Mouse (Mus musculus) stomach, postnatal 0 days (tissue): ENCODE measurements around the gene Slc13a2. TPM values are rescaled to one million over a fixed set of nuclear protein-coding genes. Genes with fewer than 3 reads are reported as not detected.

ENCODE experiments used
- ATAC-seq: fragments of 200-750 bp; cut with Nextera tagmentation; 2 replicates; pipeline ENCODE4 v1.8.0; 2017; ENCODE audit not compliant: low FRiP score, low TSS enrichment
- DNase-seq: peaks from one replicate; pipeline ENCODE4 v3.0.0-alpha.2; 2016; ENCODE audit warnings: low spot score
- H3K27ac ChIP-seq: fragments of 300-500 bp; sonication (generic); replicated peaks from 2 replicates; pipeline ENCODE4 v1.5.1; 2014; ENCODE audit warnings: mild to moderate bottlenecking, control low read depth
- H3K27me3 ChIP-seq: fragments of 300-500 bp; sonication (generic); 2 replicates; pipeline ENCODE4 v1.6.1; 2014; ENCODE audit warnings: low read length; ENCODE audit not compliant: control insufficient read depth, insufficient read depth
- H3K36me3 ChIP-seq: fragments of 300-500 bp; sonication (generic); 2 replicates; pipeline ENCODE4 v1.6.1; 2014; ENCODE audit warnings: low read length, mixed read lengths; ENCODE audit not compliant: control insufficient read depth, insufficient read depth
- H3K4me1 ChIP-seq: fragments of 300-500 bp; sonication (generic); replicated peaks from 2 replicates; pipeline ENCODE4 v1.6.1; 2014; ENCODE audit warnings: antibody characterized with exemption; ENCODE audit not compliant: control insufficient read depth, insufficient read depth
- H3K4me2 ChIP-seq: fragments of 300-500 bp; sonication (generic); replicated peaks from 2 replicates; pipeline ENCODE4 v1.6.1; 2014; ENCODE audit warnings: low read depth, mild to moderate bottlenecking, control low read depth, moderate library complexity
- H3K4me3 ChIP-seq: fragments of 300-500 bp; sonication (generic); 2 replicates; pipeline ENCODE4 v1.5.1; 2014; ENCODE audit warnings: low read depth, low read length, control low read depth
- H3K9ac ChIP-seq: fragments of 300-500 bp; sonication (generic); 2 replicates; pipeline ENCODE4 v1.6.1; 2014; ENCODE audit warnings: mild to moderate bottlenecking, low read length, control low read depth, mixed read lengths
- H3K9me3 ChIP-seq: fragments of 300-500 bp; sonication (generic); 2 replicates; pipeline ENCODE4 v1.6.1; 2016; ENCODE audit warnings: low read length; ENCODE audit not compliant: control insufficient read depth
- CTCF ChIP-seq: IDR thresholded peaks from 2 replicates; pipeline ENCODE4 v1.5.1; 2016; ENCODE audit warnings: antibody characterized with exemption, low read depth, mild to moderate bottlenecking, moderate library complexity
- EP300 ChIP-seq: optimal IDR thresholded peaks from 2 replicates; pipeline ENCODE3; 2016; ENCODE audit warnings: antibody characterized with exemption
- WGBS: fragments of 180-500 bp; shearing (Covaris S2); extraction: QIAGEN DNeasy Blood & Tissue Kit; methylation state at CpG from one replicate; pipeline ENCODE4 v1.1.7; 2014; 5-methylcytosine and 5-hydroxymethylcytosine counted together
- polyA plus RNA-seq: library from polyadenylated mRNA; unstranded; fragments of >200 nt; fragmentation: Nextera tagmentation; extraction: Ambion mirVana; gene quantifications from 2 replicates; pipeline ENCODE4 v1.2.1, GENCODE M21; 2015

Slc13a2 gene
- polyA plus RNA-seq, 1 experiment from 2014 or later: 0.39 TPM

- H3K4me2 ChIP-seq: no peak overlapping the region
- TF ChIP-seq CTCF (no peak), EP300 (no peak)
Observed at GRCm38 (mm10) chr11:78372166-78372565, 49.9 kb downstream of the Slc13a2 start.

GRCm38 (mm10) chr11:78371711-78372110 lies 50.3 kb downstream of the Slc13a2 start:
- Histone ChIP-seq H3K36me3 (no peaks in the 10 kb centered on the region), H3K4me2 (no peak overlapping the region), H3K9me3 (no peaks in the 10 kb centered on the region), H3K9ac (no peak overlapping the region), H3K27ac (no peak overlapping the region), H3K4me3 (no peak overlapping the region), H3K27me3 (no peaks in the 10 kb centered on the region), H3K4me1 (no peaks in the 10 kb centered on the region; the same call in 1 of the 2 replicates)
- 93% methylated on average over 11 of the region's 11 CpGs for WGBS
- no peak for DNase-seq
- TF ChIP-seq CTCF (no peak), EP300 (no peak)
- ATAC-seq: no peak

More at GRCm38 (mm10) chr11:78372166-78372565, 49.9 kb downstream of the Slc13a2 start:
- H3K27me3 ChIP-seq: no peaks in the 10 kb centered on the region
- H3K9me3 ChIP-seq: no peaks in the 10 kb centered on the region
- no peak overlapping the region for H3K4me3 ChIP-seq
- H3K36me3 ChIP-seq: no peaks in the 10 kb centered on the region
- no peak for DNase-seq
- H3K27ac ChIP-seq: no peak overlapping the region
- no peaks in the 10 kb centered on the region; the same call in 1 of the 2 replicates for H3K4me1 ChIP-seq
- 77% methylated on average over 3 of the region's 3 CpGs for WGBS
- H3K9ac ChIP-seq: no peak overlapping the region
- ATAC-seq: no peak

GRCm38 (mm10) chr11:78370389-78370788 lies 51.6 kb downstream of the Slc13a2 start:
- Histone ChIP-seq H3K27me3 (no peaks in the 10 kb centered on the region), H3K4me2 (no peak overlapping the region), H3K4me3 (no peak overlapping the region), H3K4me1 (no peaks in the 10 kb centered on the region; the same call in 1 of the 2 replicates), H3K9me3 (no peaks in the 10 kb centered on the region), H3K36me3 (no peaks in the 10 kb centered on the region), H3K27ac (peak overlapping the region; percentile 24; the same call in 1 of the 2 replicates), H3K9ac (no peak overlapping the region)
- WGBS: 36% methylated on average over 1 of the region's 1 CpGs
- no peak for TF ChIP-seq EP300
- no peak for TF ChIP-seq CTCF
- ATAC-seq: peak; percentile 58
- DNase-seq: peak; percentile 62

- TF ChIP-seq CTCF: no peak
- TF ChIP-seq EP300: no peak
- no peak for DNase-seq
- WGBS: 75% methylated on average over 15 of the region's 15 CpGs
Observed at GRCm38 (mm10) chr11:78367456-78368225, 54.4 kb downstream of the Slc13a2 start.

GRCm38 (mm10) chr11:78364103-78364502 lies 57.9 kb downstream of the Slc13a2 start:
- H3K9ac ChIP-seq: no peak overlapping the region
- H3K4me3 ChIP-seq: no peak overlapping the region
- ATAC-seq (no peak), DNase-seq (no peak)
- H3K9me3 ChIP-seq: no peaks in the 10 kb centered on the region
- H3K36me3 ChIP-seq: no peaks in the 10 kb centered on the region
- H3K4me1 ChIP-seq: no peaks in the 10 kb centered on the region
- no peak overlapping the region for H3K27ac ChIP-seq
- TF ChIP-seq CTCF (no peak), EP300 (no peak)
- H3K27me3 ChIP-seq: no peaks in the 10 kb centered on the region
- H3K4me2 ChIP-seq: no peak overlapping the region
- 26% methylated on average over 8 of the region's 8 CpGs for WGBS

More at GRCm38 (mm10) chr11:78367456-78368225, 54.4 kb downstream of the Slc13a2 start:
- no peak overlapping the region for H3K9ac ChIP-seq
- H3K4me3 ChIP-seq: no peak overlapping the region
- ATAC-seq: no peak
- H3K4me2 ChIP-seq: no peak overlapping the region
- no peak overlapping the region for H3K27ac ChIP-seq
- H3K27me3 ChIP-seq: no peaks in the 10 kb centered on the region
- no peaks in the 10 kb centered on the region for H3K36me3 ChIP-seq
- no peaks in the 10 kb centered on the region; the same call in 1 of the 2 replicates for H3K4me1 ChIP-seq
- no peaks in the 10 kb centered on the region for H3K9me3 ChIP-seq

- Histone ChIP-seq H3K27me3 (no peaks in the 10 kb centered on the region), H3K9ac (no peak overlapping the region), H3K27ac (no peak overlapping the region), H3K36me3 (no peaks in the 10 kb centered on the region), H3K4me3 (no peak overlapping the region), H3K4me2 (no peak overlapping the region), H3K4me1 (no peaks in the 10 kb centered on the region), H3K9me3 (no peaks in the 10 kb centered on the region)
- no peak for ATAC-seq
- no peak for TF ChIP-seq CTCF
- WGBS: 70% methylated on average over 13 of the region's 13 CpGs
- no peak for DNase-seq
Observed at GRCm38 (mm10) chr11:78363309-78364007, 58.6 kb downstream of the Slc13a2 start.
